Mouse (Mus musculus): ENCODE measurements at regions not wholly inside any gene's neighbourhood (a gene's known extent, or its start where the extent isn't known, plus 50 kb on each side); places are given as distances from the start of the nearest gene placed in this dataset.

- DNase-seq = peak; percentile 8 to 60
These were observed 62.0 kb upstream of the Egflam start for GRCm38 (mm10) chr15:7459992-7460820.

DNA sequence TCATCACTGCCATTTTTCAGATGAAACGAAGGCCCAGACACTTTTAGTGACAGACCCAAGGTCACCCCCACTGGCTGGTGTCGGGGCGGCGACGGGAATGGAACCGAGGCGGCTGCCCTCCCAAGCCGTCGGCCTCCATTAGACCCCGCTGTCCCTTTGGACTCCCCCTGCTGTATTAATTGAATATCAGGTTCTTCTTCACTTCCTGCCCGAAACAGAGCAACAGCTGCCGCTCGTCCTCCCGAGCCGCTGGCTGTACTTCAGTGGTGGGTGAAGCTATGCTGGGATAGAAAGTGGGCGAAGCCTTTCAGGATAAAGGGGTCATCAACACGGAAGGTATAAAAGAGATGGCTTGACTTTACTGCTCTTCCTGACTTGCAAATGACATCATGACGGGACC is 64.4 kb upstream of the Egflam start:
- DNase-seq = no peak

DNA sequence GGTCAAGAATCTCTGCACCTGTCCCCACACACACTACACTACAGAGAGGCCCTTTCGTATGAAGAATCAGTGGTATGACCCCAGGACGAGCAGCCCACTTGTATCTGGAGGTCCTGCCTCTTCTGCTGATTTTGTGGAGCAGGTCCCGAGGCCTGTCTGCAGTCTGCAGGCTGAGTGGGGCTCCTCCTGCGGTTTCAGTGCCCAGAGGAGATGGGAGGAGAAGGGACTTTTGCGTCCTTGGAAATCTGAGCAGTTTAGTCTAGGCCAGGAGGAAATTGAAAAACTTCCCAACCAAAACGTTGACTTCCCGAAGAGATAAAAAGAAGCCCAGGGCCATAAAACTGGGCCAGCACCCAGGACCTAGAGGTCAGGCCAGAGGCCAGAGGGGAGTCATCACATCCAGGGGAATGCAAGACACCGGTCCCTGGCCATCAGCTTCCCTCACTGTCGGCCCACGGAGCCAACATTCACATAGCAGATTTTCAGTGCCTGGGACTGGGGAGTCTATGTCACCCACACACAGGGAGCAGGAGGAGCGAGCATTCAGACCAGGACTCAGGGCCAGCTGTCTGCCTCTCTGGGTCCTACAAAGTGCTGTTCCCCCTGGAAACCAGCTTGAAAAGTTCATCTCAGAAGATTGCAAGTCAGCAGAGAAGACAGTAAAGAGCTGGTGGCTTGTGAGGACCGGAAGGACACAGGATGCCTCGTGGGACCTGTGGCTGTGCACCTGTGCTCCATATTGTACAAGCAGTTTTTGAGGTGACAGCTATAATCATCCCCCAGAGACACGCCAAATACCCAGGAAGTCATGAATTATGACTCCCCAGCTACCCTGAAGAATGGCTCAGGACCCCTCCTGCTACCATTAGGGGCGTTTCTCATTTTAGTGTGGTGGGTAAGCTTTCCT is 65.5 kb upstream of the Egflam start:
- DNase-seq = no peak

- DNase-seq = no peak
These were observed 82.0 kb upstream of the Egflam start for GRCm38 (mm10) chr15:7480211-7480610.

DNA sequence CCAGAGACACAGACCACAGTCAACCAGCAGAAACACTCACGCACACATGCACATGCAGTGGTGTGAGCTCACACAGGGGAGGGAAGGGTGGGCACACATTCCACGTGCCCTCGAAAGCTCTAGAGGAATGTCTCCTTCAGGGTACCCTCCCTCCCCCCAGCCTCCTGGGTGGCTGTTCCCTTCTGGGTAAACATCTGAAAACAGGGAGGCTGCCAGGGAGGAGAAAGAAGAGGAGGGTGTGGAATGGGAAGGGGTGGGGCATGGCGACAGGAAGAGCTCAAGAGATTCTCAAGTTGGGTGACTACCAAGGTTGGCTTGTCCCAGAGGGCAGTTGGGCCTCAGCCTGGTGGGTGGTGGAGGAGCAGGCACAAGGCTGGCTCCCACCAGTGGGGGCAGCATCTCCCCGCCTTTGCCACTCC is 82.6 kb upstream of the Egflam start:
- DNase-seq = no peak

- DNase-seq = no peak
These were observed 85.5 kb upstream of the Egflam start for GRCm38 (mm10) chr15:7483686-7484085.

DNA sequence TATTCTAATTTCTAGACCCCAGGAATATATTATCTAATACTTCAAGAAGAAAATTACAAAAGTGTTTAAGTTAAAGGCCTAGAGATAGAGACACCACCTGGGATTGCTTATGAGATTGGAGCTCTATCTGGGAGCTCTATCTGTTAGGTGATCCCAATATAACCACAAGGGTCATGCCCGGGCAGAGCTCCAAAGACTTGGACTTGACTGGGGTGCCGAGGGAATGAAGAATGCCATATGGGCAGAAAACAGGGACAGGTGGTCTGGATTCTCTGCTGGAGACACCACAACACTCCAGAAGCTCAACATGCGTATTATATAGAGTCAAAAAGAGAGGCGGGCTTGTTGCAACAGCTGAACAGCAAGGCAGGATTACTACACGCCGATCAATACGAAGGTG is 92.9 kb upstream of the Egflam start:
- no peak for DNase-seq

DNA sequence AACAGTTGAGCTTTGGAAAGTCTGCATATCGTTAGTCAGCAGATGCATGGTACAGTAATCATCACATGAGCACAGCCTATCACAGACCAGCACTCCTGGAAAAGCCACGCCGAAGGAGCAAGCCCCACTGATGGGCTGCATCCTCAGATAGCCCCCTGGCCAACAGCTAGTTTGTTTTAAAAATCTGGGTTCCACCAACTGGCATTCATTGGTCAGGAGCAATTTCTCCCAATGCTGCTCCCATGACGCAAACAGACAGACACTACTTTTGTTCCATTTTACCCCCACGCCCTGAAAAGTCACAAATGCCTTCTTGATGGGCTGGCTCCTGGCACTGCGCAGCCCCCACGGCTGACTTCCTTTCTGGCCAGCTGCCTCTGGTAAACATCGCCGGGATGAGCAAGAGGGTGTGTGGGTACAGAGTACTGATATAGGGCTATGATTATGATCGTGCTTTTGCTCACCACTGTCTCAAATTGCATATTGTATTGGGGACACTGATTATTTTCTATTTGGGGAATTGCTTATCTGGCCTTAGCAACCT is 95.0 kb upstream of the Egflam start:
- DNase-seq = no peak

DNA sequence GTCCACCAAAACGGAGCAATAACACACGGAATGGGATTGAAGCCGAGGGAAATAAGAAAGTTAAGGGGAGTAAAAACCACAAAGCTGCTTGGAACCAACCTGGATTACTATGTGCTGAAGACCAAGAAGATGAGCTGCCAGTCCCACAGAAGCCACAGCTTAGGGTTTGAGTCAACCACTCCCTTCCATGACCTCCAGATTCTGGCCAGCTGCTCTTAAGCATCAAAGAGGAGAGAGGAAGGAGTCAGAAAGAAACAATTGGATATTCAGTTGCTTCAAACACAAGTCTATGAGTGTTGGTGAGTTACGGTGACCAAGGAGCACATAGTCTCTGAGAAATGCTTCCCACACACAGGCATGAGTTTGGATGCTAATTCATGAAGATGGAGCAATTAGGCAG is 99.7 kb upstream of the Egflam start:
- DNase-seq = no peak

GRCm38 (mm10) chr15:7508535-7508934 is 110.3 kb upstream of the Egflam start:
- no peak for DNase-seq

- DNase-seq = no peak
These were observed 116.6 kb upstream of the Egflam start for GRCm38 (mm10) chr15:7514743-7515273.

DNA sequence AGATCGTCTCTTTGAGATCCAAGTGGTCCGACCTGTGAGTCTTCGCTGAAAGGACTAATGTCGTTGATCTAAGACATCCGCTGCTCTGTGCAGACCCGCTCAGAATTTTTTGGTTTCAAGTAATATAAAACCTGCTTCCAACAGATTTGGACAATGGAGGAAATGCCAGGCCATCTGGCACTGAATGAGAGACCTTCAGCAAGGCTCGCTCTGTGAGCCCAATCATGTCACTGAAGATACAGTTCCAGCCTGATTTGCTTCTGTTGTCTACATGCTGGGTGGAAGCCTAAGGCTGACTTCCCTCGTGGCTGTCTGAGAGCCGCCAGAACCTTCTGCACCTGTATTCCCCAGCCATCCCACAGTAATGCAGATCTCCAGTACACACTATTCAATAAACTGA is 123.4 kb upstream of the Egflam start:
- no peak for DNase-seq

DNA sequence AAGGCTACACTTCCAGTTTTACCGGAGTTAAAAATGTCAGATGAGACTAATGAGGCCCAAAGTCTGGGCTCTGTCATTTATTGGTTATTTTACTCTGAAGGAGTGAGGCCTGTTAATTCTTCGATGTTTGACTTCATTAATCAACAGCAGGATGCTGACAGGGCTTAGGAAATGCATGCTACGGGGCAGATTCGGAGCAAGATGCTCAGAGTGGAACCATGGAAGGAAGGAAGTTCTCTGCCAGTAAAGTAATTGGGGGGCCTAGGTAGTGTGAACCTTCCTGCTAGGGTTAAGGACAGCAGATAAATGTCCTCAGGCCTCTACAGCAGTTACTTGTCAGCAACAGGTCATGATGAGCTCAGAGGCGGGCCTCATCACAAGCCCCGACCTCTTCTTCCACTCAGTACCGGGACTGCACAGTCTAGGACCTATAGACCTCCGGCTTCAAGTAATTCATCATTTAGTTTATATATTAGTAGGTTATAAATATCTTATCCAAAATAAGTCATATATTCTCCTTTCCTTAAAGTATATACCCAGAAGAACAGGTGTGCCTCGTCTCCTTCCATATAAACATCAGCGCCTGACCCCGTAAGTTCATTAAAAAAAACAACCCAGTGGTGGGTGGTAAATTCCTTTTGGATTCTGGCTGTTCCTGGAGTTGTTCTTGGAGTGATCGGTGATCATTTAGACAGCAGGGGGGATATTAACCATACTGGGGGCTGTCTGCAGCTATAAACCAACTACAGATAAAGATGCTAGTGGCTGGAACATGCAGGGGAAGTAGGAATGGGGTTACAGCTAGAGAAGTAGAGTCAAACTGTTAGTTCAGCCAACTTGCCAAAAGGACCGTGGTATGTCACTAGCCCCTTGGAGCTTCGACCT is 124.9 kb upstream of the Egflam start:
- DNase-seq = no peak

DNA sequence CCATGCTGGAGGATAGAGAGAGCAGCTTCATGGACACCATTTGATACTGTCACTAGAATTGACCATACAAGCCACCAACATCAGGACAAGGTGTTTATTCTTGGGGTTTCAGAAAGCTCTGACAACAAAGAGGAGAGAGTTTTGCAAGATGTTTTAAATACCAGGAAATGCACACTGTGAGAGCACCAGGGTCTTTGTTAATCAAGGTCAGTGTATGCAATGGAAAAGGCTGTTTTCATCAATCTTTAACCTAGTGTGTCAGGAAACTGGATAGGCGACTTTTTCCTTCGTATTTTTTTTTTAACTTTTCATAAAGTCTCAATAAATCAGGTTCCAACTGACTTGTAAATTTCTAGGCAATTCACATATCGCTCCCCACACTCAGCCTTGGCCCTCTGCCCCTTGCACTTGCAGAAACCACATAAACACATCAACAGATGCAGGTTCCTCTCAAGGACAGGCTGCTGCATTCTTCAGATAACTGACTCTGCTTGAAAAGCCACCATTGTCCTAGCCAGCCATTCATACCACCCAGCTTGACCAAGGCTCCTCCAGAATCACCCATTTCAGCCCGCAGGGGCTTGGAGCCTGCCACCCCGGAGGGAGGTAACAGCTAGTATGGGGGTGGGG is 132.9 kb upstream of the Egflam start:
- peak in 1 of 2 experiments; percentile 1 for DNase-seq

- DNase-seq = no peak
These were observed 139.7 kb upstream of the Egflam start for GRCm38 (mm10) chr15:7537858-7538257.

GRCm38 (mm10) chr15:7553190-7553895 is 155.1 kb upstream of the Egflam start:
- no peak for DNase-seq

GRCm38 (mm10) chr15:7554433-7554832 is 156.2 kb upstream of the Egflam start:
- no peak for DNase-seq

DNA sequence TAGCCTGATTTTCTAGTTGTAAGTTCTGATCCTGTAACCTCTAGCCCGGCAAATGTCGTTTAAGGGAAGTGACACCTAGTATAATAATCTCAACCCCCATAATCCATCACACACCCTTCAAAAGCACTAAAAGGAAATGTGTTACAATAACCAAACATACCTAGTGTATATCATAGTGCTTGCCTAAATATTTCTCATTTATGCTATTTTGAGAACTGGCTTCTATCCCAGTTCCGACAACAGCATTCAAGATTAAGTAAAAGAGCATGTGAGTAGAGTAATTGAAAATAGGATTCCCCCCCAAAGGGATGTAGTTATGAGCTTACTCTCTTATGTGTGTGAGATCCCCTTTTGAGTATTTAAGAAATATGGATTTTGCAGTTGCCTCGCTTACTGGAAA is 165.1 kb upstream of the Egflam start:
- no peak for DNase-seq

- DNase-seq = no peak
These were observed 165.5 kb upstream of the Egflam start for GRCm38 (mm10) chr15:7563726-7564125.

DNA sequence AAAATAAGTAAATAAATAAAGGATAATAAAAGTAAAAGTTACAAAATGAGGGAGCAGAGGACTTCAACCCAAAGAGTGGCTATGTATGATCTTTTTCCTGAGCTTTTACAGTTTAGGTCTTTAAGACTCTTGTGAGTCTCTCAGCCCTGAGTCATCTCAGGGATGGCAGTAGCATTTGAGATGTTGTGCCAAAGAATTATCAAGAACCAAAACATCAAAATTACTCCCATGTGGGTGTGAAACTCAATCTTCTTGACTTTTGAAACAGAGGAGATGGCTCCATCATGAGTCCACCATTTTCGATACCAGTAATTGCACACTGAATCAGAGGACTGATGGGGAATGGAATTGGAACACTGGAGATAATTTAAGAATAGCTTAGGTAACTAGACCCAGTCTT is 174.0 kb upstream of the Egflam start:
- DNase-seq = no peak

DNA sequence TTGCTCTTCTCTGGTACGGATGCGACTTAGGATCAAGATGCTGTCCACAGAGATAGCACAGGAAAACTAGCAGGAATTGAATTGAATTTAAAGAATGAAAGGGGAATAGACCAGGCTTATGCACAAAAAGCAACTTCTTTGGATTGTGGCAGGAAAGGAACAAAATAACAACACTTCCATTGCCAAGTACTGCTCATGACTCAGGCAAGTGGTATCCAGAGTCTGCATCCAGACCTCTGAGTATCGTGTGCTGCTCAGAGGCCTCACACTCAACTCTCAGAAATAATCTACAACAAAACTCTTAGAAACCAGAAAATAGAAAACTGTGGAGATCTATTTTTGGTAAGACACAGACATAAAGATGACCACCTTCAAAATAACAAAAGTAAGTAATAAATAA is 176.1 kb upstream of the Egflam start:
- DNase-seq = no peak

Data from kidney, adult 8-10 months (tissue).